Mouse (Mus musculus) brain, embryonic 14.5 days (tissue): ENCODE results near the gene Pygo1. TPM values are rescaled to one million over a fixed set of nuclear protein-coding genes. Genes with fewer than 3 reads are reported as not detected.

Experiments
- DNase-seq: peaks from one replicate; pipeline ENCODE4 v3.0.0-alpha.2; 2011; ENCODE audit warnings: low read depth
- CTCF ChIP-seq: fragments of 200-500 bp; IDR thresholded peaks from 2 replicates; pipeline ENCODE4 v1.5.1; 2012; ENCODE audit warnings: inconsistent platforms, mild to moderate bottlenecking, moderate library complexity, borderline replicate concordance; ENCODE audit not compliant: insufficient read depth, insufficient read length; ENCODE audit errors: extremely low read depth
- POLR2A ChIP-seq: fragments of 200-500 bp; IDR thresholded peaks from 2 replicates; pipeline ENCODE4 v1.6.1; 2012; ENCODE audit warnings: mild to moderate bottlenecking, inconsistent platforms, borderline replicate concordance; ENCODE audit not compliant: poor library complexity, insufficient read depth, insufficient read length, severe bottlenecking; ENCODE audit errors: extremely low read depth
- polyA plus RNA-seq: library from polyadenylated mRNA; depleted of rRNA; stranded (reverse); fragments of >200 nt; gene quantifications from 2 replicates; pipeline ENCODE4 v1.2.3, GENCODE M21; 2012

The Pygo1 gene
- polyA plus RNA-seq, 1 experiment: 19.0 TPM

- TF ChIP-seq POLR2A (no peak), CTCF (peak; percentile 10; the same call in 1 of the 2 replicates)
- no peak for DNase-seq
These were observed 47.5 kb downstream of the Pygo1 start for GRCm38 (mm10) chr9:72972984-72973383.

- TF ChIP-seq POLR2A (no peak), CTCF (no peak)
These were observed 49.3 kb downstream of the Pygo1 start for GRCm38 (mm10) chr9:72974734-72975133.

GRCm38 (mm10) chr9:72975242-72975641 lies 49.8 kb downstream of the Pygo1 start:
- TF ChIP-seq POLR2A (no peak), CTCF (no peak)
- no peak for DNase-seq

More at GRCm38 (mm10) chr9:72974734-72975133, 49.3 kb downstream of the Pygo1 start:
- no peak for DNase-seq

DNA sequence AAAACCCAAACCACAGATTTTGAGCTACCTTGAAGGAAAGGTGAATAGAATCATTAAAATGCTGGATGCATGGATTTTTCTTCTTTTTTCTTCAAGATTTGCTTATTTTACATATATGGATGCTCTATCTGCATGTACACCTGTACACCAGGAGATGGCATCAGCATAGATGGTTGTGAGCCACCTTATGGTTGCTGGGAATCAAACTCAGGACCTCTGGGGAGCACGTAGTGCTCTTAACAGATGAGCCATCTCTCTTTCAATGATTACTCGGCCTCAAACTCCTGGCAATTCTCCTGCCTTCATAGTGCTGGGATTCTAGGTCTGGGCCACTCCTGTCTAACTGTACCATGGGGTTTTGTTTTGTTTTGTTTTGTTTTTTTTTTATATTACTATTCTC lies 57.6 kb downstream of the Pygo1 start:
- DNase-seq: no peak
- TF ChIP-seq POLR2A (no peak), CTCF (no peak)

DNA sequence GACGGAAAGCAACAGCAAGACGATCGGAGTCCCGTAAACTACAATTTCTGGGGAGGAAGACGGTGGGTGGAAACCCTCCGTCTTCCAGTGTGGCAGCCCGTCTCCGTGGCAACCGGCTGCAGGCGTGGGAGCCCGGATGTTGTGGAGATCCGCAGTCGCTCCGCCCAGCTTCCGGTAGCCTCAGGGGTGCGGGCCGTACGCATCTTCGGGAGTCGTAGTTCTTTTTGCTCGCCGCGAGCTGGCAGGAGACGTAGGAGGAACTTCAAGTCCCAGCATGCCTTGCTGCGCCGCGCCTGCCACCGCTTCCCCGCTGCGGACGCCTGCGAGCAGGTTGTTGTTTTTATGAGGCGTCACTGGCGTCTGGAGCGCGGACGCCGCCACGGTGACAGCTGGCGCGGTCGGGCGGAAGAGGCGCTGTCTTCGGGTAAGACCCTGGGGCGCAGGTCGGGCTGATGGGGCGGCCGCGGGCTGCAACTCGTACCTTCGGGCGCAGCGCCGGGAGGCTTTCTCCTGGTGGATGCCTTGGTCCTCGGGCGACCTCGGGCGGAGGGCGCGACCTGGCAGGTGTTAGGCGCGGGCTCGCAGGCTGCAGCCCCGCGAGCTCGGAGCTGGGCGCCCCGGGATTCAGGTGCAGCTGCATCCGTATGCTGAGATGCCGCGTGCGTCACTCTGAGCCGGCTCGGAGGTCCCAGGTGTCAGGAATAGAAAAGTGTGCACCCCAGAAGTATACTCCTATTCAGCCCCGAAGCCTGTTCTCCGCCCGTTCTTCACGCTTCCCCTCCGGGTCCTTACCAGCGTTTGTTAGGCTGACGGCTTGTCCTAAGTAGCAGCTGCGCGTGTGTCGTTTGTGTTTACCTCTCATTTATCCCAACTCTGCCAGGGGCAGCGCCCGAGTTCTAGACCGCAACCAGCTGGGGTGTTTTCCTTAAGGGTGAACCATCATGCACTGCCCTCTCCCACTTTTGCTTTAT lies 60.1 kb downstream of the Pygo1 start, which contains the start of the genes Ccpg1os and Ccpg1:
TSS of gene Ccpg1os (minus strand) at position 133 of the 971 bp plus-strand sequence.
TSS of gene Ccpg1 (plus strand) at position 180 of the 971 bp plus-strand sequence.
- peak; percentile 100 for DNase-seq
- TF ChIP-seq POLR2A: peak; percentile 40; the same call in 1 of the 2 replicates
- no peak for TF ChIP-seq CTCF

DNA sequence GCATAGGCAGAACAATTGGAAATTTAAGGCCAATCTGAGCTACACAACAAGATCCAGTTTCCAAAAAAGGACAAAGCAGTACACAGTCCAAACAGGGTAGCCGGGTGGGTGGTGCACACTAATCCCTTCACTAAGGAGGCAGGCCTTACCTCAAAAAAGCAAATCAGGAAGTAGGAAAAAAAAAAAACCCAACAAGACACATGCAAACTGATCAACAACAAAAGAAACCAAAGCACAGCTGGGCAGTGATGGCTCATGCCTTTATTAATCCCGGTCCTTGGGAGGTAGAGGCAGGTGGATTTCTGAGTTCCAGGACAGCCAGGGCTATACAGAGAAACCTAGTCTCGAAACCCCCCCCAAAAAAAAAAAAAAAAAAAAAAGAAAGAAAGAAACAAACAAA lies 62.3 kb downstream of the Pygo1 start:
- TF ChIP-seq POLR2A (no peak), CTCF (no peak)
- no peak for DNase-seq

DNA sequence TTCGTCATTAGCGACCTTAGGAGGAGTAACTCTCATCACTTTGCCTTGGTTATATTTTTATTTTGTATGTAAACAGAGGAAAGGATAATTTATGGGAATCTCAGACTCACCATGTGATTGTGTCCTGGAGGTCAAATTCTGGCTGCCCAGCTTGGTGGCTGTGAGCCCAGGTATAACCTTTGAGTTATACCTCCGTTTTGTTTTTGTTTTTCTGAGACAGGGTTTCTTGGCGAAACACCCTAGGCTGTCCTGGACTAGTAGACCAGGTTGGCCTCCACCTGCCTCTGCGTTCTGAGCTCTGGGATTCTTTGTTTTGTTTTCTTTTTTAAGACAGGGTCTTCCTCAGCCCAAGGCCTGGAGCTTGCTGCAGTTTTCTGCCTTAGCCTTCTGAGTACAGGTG lies 63.3 kb downstream of the Pygo1 start:
- no peak for DNase-seq
- TF ChIP-seq CTCF (no peak), POLR2A (no peak)

DNA sequence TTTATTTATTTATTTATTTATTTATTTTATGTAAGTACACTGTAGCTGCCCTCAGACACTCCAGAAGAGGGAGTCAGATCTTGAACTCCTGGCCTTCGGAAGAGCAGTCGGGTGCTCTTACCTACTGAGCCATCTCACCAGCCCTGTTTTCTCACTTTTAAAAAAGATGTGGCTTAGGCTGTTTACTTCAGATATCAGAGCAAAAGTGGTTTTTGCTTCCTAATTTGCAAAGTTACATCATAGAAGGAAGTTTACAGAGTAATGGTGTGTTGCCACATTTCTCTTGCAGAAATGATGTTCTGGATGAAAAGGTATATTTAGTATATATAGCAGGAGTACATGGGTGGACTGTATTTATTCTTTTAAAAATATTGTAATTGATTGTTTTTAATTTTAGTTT lies 66.0 kb downstream of the Pygo1 start:
- DNase-seq: no peak
- TF ChIP-seq POLR2A (no peak), CTCF (no peak)

DNA sequence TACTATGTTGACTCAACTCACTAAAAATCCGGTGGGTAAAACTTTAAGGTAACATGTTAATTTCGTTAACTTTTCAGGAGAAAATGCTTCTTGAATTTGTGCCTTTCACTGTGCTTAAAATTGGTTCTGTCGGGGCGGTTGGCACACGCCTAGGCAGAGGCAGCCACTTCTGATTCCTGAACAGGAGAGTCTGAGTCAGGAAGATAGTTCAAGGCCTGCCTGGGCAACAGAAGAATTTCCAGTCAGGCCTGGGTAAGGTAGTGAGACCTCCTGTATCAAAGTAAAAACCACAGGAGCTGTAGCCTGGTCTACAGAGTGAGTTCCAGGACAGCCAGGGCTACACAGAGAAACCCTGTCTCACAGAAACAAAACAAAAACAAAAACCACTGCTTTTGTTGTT lies 67.1 kb downstream of the Pygo1 start:
- DNase-seq: no peak
- TF ChIP-seq CTCF (no peak), POLR2A (no peak)

DNA sequence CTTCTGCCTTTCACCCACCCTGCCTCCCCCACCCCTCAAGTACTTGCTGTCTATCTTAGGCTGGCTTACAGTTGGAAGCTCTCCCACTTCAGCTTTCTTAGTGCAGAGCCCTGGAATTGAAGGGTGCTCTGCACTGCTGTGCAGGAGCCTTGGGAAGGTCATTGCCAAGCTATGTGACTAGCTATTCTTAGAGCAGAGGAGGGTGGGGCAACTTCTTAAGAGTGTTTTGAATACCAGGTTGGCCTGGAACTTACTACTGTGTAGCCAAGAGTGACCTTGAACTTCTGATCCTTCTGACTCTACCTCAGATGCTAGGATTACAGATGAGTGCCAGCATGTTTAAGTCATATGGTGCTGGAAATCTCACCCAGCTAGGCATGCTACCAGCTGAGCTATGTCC lies 70.7 kb downstream of the Pygo1 start:
- DNase-seq: no peak
- no peak for TF ChIP-seq POLR2A
- TF ChIP-seq CTCF: no peak

- TF ChIP-seq POLR2A (no peak), CTCF (no peak)
- DNase-seq: no peak
These were observed 71.4 kb downstream of the Pygo1 start for GRCm38 (mm10) chr9:72996806-72997205.
